Mouse (Mus musculus): ENCODE measurements around the gene Sgsh.

Sgsh gene

GRCm38 (mm10) chr11:119306762-119307657 is 48.3 kb downstream of the Sgsh start:
- DNase-seq (ENCODE audit: low read depth), result no peak

GRCm38 (mm10) chr11:119304904-119305712 is 50.2 kb downstream of the Sgsh start:
- peak; percentile 79 for DNase-seq (ENCODE audit: low read depth)

- DNase-seq (ENCODE audit: low read depth), result peak; percentile 20
Measured at GRCm38 (mm10) chr11:119300986-119301385, 54.4 kb downstream of the Sgsh start.

GRCm38 (mm10) chr11:119300246-119300935 is 54.9 kb downstream of the Sgsh start:
- DNase-seq (ENCODE audit: low read depth), result no peak

GRCm38 (mm10) chr11:119299391-119300245 is 55.7 kb downstream of the Sgsh start, which contains the start of gene Eif4a3:
Eif4a3 (minus strand) TSS chr11:119300089.
- peak; percentile 99 for DNase-seq (ENCODE audit: low read depth)

- no peak for DNase-seq (ENCODE audit: low read depth)
Measured at GRCm38 (mm10) chr11:119298917-119299316, 56.4 kb downstream of the Sgsh start.

GRCm38 (mm10) chr11:119297996-119298395 is 57.3 kb downstream of the Sgsh start:
- peak; percentile 57 for DNase-seq (ENCODE audit: low read depth)

All from induced T-regulatory cell, adult 2 months (primary cell).